Mouse (Mus musculus) midbrain, postnatal 0 days (tissue): ENCODE measurements around the gene Zfp64. TPM values are rescaled to one million over a fixed set of nuclear protein-coding genes. Genes with fewer than 3 reads are reported as not detected.

Experiments
- ATAC-seq: fragments of 200-750 bp; cut with Nextera tagmentation; 2 replicates; pipeline ENCODE4 v1.8.0; 2017; ENCODE audit warnings: moderate number of reproducible peaks, mild to moderate bottlenecking, moderate TSS enrichment, moderate library complexity; ENCODE audit not compliant: low FRiP score
- DNase-seq: peaks from one replicate; pipeline ENCODE4 v3.0.0-alpha.2; 2015; ENCODE audit warnings: low spot score
- H3K27ac ChIP-seq: fragments of 300-500 bp; sonication (generic); 2 replicates; pipeline ENCODE4 v1.5.1; 2014; ENCODE audit warnings: low read depth, mild to moderate bottlenecking, low read length, mixed read lengths
- H3K27me3 ChIP-seq: fragments of 300-500 bp; sonication (generic); 2 replicates; pipeline ENCODE4 v1.6.1; 2014; ENCODE audit warnings: low read length, control low read depth, mixed read lengths; ENCODE audit not compliant: insufficient read depth
- H3K36me3 ChIP-seq: fragments of 300-500 bp; sonication (generic); 2 replicates; pipeline ENCODE4 v1.6.1; 2014; ENCODE audit warnings: low read length, control low read depth, mixed read lengths; ENCODE audit not compliant: insufficient read depth
- H3K4me1 ChIP-seq: fragments of 300-500 bp; sonication (generic); 2 replicates; pipeline ENCODE4 v1.6.1; 2014; ENCODE audit warnings: mild to moderate bottlenecking, control low read depth, antibody characterized with exemption, low read length, mixed read lengths; ENCODE audit not compliant: insufficient read depth
- H3K4me2 ChIP-seq: fragments of 300-500 bp; sonication (generic); 2 replicates; pipeline ENCODE4 v1.6.1; 2014; ENCODE audit warnings: low read depth, mild to moderate bottlenecking, low read length, mixed read lengths; ENCODE audit not compliant: poor library complexity, severe bottlenecking
- H3K4me3 ChIP-seq: fragments of 300-500 bp; sonication (generic); 2 replicates; pipeline ENCODE4 v1.5.1; 2014; ENCODE audit warnings: low read depth, mild to moderate bottlenecking, low read length, moderate library complexity
- H3K9ac ChIP-seq: fragments of 300-500 bp; sonication (generic); replicated peaks from 2 replicates; pipeline ENCODE4 v1.6.1; 2014; ENCODE audit warnings: mild to moderate bottlenecking, low read length, moderate library complexity, mixed read lengths; ENCODE audit not compliant: poor library complexity, severe bottlenecking
- H3K9me3 ChIP-seq: fragments of 300-500 bp; sonication (generic); 2 replicates; pipeline ENCODE4 v1.6.1; 2016; ENCODE audit warnings: low read length, control low read depth
- CTCF ChIP-seq: IDR thresholded peaks from 2 replicates; pipeline ENCODE4 v1.5.1; 2016; ENCODE audit warnings: antibody characterized with exemption, mild to moderate bottlenecking
- WGBS: fragments of 180-500 bp; shearing (Covaris S2); extraction: QIAGEN DNeasy Blood & Tissue Kit; methylation state at CpG from one replicate; pipeline ENCODE4 v1.1.7; 2014; 5-methylcytosine and 5-hydroxymethylcytosine counted together
- polyA plus RNA-seq: library from polyadenylated mRNA; unstranded; fragments of >200 nt; fragmentation: Nextera tagmentation; extraction: Ambion mirVana; gene quantifications from 2 replicates; pipeline ENCODE4 v1.2.1, GENCODE M21; 2015
- total RNA-seq: library from RNA; depleted of rRNA; stranded (reverse); fragments of >200 nt; gene quantifications from 2 replicates; pipeline ENCODE4 v1.2.3, GENCODE M21; 2014; rRNA removed

Gene Zfp64
- 37.9 and 57.7 TPM in 2 replicates for total RNA-seq
- polyA plus RNA-seq: 33.5 and 34.2 TPM in 2 replicates

DNA sequence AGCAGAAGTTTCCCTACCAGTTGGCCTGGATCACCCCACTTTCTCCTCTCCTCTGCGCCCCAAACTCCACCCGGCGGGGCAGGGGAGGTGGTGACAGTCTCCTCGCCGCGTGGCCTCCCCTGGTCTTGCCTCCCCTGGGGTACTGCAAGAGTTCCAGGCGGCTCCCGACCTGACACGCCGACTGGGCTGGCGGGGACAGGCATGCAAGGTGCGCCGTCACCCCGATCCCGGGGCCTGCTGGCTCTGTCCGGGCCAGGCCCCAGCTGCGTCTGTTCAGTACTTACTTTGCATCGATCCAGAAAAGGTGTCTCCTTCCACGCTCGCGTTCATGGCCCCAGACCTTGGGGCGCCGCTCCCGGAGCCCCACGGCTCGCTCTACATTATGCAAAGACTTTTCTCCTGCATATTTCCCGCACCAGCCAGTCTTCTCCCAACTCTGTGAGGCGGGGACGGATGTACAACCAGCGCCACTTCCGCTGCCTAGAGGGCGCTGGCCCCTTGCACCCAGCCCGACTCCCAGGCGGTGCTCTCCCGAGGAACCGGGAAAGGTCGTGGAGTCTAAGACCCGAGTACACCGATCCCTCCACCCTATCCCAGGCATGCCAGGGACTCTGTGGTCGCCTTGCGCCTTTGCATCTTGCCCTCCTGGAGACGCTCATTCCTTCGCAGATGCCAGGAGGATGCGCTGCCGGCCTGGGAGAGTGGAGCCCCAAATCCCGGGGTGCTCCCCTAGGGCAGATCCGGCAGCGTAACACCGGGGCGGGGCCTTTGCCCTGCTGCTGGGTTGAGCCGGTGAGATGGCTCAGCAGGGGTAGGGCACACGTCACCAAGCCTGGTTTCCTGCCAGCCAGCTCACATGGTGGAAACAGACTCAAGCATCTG, at the start of gene Zfp64:
Zfp64 (minus strand) TSS at position 753 of the 882 bp plus-strand sequence.
- peak within 1 kb of the TSS; percentile 87 for H3K4me3 ChIP-seq
- peaks cover 15% of the 10 kb centered on the region; the same call in 1 of the 2 replicates for H3K4me1 ChIP-seq
- peaks cover 10% of the 10 kb centered on the region for H3K36me3 ChIP-seq
- H3K4me2 ChIP-seq: peak within 1 kb of the TSS; percentile 94
- H3K9ac ChIP-seq: peak within 1 kb of the TSS; percentile 87
- H3K27me3 ChIP-seq: no peaks in the 10 kb centered on the region
- no peaks in the 10 kb centered on the region for H3K9me3 ChIP-seq
- 0% methylated on average over 52 of the region's 52 CpGs for WGBS
- DNase-seq: peak; percentile 84
- peak; percentile 86 for ATAC-seq
- H3K27ac ChIP-seq: peak within 1 kb of the TSS; percentile 71
- peak; percentile 77 for TF ChIP-seq CTCF

DNA sequence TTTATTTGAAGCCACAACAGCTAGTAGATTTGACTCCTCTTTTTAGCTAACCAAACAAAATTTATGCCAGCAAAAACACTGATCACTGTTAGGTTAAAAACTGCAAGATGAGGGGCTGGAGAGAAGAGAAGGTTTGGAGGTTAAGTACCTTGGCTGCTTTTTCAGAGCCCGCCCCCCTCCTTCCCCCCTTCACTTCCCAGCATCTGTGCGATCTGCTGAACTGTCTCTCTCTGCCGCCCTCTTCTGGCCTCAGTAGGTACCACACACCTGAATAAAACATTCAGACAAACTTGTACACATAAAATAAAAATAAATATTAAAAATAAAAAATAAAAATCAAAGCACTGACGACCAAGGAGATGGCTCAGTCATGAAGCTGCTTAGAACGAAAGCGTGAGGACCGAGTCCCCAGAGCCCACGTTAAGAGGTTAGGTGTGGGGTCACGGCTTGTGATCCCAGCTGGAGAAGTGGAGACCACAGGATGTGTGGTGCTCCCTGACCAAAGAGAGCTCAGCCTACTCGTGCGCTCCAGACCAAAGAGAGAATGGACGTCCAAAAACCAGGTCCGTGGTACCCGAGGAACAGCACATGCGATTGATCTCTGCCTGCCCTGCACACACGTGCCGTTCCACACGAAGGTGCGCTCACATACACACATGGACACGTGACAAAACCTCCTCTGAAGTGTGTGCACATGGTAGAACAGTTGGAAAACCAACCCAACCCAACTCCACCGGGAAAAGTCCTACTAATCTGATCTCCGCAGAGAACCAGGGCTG, 37.4 kb upstream of the Zfp64 start:
- Histone ChIP-seq H3K27me3 (no peaks in the 10 kb centered on the region), H3K27ac (no peak overlapping the region), H3K9ac (no peak overlapping the region), H3K36me3 (no peaks in the 10 kb centered on the region), H3K9me3 (no peaks in the 10 kb centered on the region), H3K4me1 (no peaks in the 10 kb centered on the region), H3K4me2 (no peak overlapping the region), H3K4me3 (no peak overlapping the region)
- DNase-seq (peak; percentile 69), ATAC-seq (no peak)
- TF ChIP-seq CTCF: peak; percentile 76
- WGBS: 74% methylated on average over 22 of the region's 22 CpGs

DNA sequence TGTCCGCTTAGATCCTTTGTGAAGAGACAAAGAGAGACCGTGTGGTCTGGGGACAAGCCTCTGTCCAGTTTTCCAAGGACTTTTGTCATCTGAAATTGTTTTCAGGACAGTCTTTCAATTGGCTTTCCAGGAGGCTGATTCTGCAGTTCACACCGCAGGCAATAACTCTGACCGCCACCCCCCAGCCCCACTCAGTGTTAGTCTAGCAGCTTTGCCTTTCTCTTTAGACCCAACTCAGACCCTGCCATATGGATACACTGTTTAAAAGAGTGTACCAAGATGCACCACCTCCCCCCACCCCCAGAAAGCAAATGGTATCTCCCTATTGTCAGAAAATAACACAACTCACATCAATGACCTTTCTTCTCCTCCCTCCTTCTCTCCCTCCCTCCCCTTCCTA, 35.6 kb upstream of the Zfp64 start:
- Histone ChIP-seq H3K27me3 (no peaks in the 10 kb centered on the region), H3K4me1 (no peaks in the 10 kb centered on the region), H3K9ac (no peak overlapping the region), H3K9me3 (no peaks in the 10 kb centered on the region), H3K27ac (peak overlapping the region; percentile 14; the same call in 1 of the 2 replicates), H3K36me3 (no peaks in the 10 kb centered on the region), H3K4me3 (no peak overlapping the region), H3K4me2 (no peak overlapping the region)
- DNase-seq: no peak
- TF ChIP-seq CTCF: no peak
- no peak for ATAC-seq
- 62% methylated on average over 4 of the region's 4 CpGs for WGBS

DNA sequence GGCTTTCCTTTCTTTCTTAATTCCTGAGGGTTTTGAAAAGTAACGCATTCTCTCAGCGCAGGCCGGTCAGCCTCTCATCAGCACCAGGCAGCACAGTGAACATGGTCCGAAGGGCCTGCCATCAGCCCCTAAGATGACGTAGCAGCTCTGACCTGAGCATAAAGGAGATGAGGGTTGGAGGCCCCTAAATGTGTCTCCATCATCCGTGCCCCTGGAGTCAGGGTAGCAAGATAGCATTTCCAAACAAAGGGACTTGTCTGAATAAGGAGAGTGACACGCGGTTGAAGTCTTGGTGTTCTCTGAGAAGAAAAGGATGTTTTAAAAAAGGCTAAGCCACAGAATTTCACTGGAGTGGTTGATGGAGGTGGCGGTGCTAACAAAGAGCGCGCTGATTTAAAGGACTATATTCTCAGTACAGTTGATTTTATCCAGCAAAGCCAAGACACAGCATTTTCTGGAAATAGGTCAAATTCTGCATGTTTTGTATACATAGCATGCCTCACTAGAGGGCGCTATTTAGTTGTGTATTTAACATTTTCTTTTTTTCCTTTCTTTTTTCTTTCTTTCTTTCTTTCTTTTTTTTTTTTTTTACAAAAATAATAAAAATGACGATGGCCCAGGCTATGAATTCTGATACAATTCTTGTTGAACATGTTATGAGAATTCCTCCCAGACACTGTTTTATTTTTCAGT, 34.8 kb upstream of the Zfp64 start:
- WGBS: 43% methylated on average over 13 of the region's 13 CpGs
- H3K9ac ChIP-seq: peak overlapping the region; percentile 29; the same call in 1 of the 2 replicates

DNA sequence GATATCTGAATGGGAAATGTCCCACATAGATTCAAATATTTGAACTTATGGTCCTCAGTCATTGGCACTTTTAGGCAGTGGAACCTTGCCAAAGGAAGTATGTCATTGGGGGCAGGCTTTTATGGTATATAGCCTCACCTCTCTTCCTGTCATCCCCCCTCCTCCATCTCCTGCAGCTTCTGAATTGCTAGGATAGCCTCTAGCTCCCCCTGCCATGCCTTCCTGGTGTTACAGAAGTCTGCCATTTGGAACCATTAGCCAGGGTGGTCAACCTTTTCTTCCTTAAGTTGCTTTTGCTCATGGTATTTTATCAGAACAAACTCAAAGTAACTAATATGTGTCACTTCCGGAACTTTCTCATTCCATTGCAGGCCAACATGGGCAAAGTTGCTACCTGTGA, 32.7 kb upstream of the Zfp64 start:
- no peaks in the 10 kb centered on the region for H3K9me3 ChIP-seq
- H3K27ac ChIP-seq: no peak overlapping the region
- H3K9ac ChIP-seq: no peak overlapping the region
- TF ChIP-seq CTCF: no peak
- H3K4me2 ChIP-seq: no peak overlapping the region
- no peaks in the 10 kb centered on the region for H3K27me3 ChIP-seq
- H3K36me3 ChIP-seq: no peaks in the 10 kb centered on the region
- 100% methylated on average over 1 of the region's 1 CpGs for WGBS
- no peak overlapping the region for H3K4me3 ChIP-seq
- DNase-seq (no peak), ATAC-seq (no peak)
- H3K4me1 ChIP-seq: no peaks in the 10 kb centered on the region

More for the DNA sequence above, 34.8 kb upstream of the Zfp64 start:
- TF ChIP-seq CTCF: peak; percentile 81
- no peaks in the 10 kb centered on the region for H3K9me3 ChIP-seq
- no peaks in the 10 kb centered on the region for H3K36me3 ChIP-seq
- H3K27me3 ChIP-seq: no peaks in the 10 kb centered on the region
- H3K4me3 ChIP-seq: no peak overlapping the region
- DNase-seq: peak; percentile 89
- H3K4me2 ChIP-seq: no peak overlapping the region
- ATAC-seq: no peak
- no peaks in the 10 kb centered on the region for H3K4me1 ChIP-seq
- peak overlapping the region; percentile 74 for H3K27ac ChIP-seq
